Mouse (Mus musculus) ovary, adult 18-20 months (tissue): ENCODE measurements around the gene Tjp3.

Experiments
- DNase-seq: peaks from one replicate; pipeline ENCODE4 v3.0.0; 2022; ENCODE audit warnings: low spot score, mixed read lengths

The Tjp3 gene

DNA sequence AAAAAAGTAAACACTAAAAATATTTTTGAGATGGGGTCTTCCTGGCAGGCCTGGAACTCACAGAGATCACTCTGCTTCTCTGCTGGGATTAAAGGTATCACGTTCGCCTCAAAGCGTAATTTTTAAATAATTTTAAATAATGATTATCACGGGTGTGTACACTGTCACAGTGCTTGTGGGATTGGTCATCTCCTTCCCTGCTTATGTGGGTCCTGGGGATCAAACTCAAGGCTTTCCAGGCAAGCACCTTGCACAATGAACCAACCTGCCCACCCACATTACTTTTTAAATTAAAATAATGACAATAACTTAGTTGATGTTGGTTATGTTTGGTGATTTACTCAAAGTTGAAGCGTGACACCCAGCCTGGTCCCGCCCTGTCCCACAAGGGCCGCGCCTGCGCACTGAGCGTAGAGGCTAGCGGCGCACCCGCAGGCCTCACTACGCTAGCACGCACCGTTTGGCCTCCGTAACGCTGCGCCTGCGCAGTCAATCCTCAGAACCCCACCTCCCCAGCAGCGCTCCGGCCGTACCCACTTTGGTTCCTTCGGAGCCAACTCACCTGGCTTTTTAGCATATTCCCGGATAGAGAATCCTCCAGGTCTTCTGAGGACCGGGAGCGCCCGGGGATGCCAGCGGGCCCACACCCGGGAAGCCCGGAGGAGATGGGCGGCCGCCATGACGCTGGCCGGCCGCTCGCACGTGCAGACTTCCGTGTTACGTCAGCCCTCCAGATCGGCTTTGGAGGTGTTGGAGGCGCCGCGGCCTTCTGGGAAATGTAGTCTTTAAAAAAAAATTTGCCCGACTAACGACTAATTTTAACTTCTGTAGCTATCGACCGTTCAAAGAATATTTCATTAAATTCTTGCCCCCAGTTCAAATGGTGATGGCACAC, 24.9 kb downstream of the Tjp3 start, which contains the start of the genes Mrpl54 and Apba3:
Gene Mrpl54 (minus strand): TSS at position 724 of the 895 bp plus-strand sequence.
Gene Apba3 (plus strand): TSS at position 750 of the 895 bp plus-strand sequence.
- DNase-seq: peak; percentile 92

DNA sequence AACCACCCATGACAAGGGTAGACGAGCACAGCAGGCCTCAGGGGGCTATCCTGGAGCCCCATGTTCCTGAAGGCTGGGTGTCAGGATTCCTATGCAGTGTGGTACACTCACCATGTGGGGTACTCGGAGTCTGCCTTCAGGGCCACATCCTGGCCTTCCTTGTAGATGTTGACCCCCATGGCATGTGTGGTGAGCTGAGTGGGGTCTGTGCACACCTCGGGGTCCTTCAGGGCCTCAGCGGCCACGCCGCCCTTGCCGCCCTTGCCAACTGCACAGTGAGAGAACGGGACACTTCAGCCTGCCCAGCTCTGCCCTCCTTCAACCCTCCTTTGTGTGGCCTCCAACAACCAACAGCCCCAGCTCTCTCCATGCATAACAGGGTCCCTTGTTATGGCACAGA, 25.8 kb downstream of the Tjp3 start:
- DNase-seq: no peak

DNA sequence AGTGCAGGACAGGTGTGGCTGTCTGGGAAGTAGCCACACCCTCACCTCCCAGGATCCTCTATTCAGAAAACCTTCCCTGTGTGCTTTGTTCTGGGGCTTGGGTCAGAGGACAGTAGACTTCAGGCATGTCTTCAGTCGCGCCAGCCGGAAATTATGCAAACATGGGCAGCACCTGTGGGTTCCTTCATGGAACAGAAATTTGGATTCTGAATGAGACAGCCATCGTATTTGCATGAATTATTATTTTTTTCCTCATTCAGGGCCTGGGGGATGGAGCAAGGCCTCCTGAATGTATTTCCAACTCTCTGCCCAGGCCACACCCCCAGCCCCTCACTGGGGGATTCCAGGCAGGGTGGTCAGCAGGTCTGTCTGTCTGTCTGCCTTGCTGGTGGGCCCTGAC, 30.4 kb downstream of the Tjp3 start:
- no peak for DNase-seq

DNA sequence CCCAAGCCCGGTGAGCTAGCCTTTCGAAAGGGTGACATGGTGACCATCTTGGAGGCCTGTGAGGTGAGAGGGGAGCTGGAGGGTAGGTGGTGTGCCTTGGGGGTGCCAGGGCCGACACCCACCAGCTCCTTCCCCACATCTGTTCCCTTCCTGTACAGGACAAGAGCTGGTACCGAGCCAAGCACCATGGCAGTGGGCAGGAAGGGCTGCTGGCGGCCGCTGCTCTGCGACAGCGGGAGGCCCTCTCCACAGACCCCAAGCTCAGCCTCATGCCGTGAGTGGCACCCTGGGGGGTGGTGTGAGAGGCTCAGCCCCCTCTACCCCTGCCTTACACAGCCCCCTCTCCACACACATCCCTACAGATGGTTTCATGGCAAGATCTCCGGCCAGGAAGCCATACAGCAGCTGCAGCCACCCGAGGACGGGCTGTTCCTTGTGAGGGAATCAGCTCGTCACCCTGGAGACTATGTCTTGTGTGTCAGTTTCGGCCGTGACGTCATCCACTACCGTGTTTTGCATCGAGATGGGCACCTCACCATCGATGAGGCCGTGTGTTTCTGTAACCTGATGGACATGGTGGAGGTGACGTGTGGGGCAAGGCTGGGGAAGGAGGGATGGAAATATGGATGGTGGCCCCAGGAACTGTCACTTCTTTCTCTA, 32.0 kb downstream of the Tjp3 start:
- no peak for DNase-seq

DNA sequence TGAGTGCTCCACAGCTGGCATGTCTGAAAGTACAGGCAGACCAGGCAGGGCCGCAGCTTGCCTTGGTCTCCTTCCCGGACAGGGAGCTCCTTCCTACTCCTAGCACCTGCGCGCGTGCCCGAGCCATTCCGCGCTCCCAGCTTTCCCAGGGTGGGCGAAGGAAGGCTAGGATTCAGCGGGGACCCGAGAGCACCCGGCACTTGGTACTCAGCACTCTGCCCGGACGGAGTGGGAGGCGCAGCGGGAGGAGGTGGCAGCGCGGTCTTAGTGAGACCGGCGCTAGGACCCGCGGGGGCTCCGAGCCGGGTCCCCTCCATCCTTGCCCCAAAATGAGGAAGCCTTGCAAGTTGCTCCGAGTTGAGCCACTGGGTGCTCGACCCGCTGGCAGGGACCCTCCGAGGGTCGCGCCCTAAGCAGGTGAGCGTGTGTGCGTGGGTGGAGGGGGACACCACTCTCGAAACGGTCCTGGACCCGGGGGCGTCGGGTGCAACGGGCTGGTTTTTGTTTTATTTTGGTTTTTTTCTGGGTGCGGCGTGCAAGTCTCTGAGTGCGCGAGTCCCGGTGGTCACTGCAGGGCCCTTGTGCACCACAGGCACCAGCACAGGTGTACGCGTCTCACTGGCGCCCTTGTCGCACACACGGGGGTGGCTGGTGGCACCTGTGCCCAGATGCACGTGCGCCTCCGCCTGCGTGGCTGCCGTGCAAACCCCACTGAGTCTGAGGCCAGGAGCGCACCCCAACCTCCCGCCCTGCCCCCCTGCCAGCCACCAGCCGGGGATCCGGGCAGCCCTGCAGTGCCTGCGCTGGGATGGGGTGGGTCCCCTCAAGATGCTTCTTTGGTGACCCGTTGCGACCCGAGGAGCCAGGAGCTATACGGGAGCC, 34.0 kb downstream of the Tjp3 start:
- DNase-seq: no peak

DNA sequence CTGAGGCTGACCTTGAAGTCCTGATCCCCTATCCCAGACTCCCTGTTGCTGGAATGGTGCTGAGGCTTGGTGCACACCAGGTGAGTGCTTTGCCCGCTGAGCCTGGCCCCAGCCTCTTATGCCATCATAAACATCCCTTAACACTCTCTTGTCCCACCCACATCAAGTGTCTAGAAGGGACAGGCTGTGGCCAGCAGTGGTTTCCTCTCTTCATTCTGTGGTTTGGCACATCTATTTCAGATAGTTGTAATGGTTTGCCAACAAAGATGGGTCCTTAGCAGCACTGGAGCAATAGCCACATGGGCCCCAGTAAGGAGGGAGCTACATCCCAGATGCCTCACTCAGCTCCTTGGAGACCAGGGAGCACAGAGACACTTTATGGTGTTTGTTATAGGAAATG, 36.5 kb downstream of the Tjp3 start:
- no peak for DNase-seq

DNA sequence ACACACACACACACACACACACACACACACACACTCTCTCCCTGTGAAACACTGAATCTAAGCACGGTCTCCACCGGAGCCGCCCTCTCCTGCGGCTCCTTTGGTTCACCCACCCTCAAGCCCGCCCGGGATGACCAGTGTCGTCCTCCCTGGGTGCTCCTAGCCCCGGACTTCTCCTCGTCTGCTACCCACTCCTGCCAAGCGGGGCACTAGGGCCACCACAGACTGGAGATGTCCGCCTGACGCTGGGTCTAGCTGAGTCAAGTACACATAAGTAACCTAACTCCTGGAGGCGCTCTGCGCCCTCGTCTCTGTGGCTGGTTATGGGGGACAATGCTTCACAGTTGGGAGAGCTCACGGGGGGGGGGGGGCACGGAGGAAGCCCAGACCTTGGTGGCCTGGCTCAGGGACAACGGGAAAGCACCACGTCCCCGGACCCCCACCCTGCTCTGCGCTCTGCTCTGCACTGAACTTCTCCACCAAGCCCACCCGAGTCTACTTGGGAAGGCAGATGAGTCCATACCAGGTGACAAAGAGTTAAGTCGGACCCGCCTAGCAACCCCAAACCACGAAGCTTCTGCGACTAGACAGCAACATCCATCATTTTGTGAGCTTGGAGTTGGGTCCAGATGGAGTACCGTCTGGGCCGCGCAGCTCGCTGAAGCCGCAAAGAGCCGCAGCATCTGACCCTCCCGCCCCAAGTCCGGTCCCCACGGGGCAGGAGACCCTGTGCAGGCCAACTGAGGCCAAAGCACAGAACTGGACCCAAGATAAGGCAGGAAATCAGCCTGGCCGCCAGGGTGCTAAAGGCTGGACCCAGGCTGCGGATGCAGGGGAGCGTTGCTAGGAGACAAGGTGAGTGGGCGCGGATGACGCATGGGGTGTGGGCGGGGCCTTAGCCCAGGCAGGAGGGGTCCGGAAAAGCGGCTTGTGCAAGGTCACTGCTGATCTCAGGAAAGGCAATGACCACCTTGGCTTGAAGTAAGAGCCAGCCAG, 38.7 kb downstream of the Tjp3 start, which contains the start of gene Matk:
Gene Matk (plus strand): TSS at position 512 of the 996 bp plus-strand sequence.
- DNase-seq: no peak

DNA sequence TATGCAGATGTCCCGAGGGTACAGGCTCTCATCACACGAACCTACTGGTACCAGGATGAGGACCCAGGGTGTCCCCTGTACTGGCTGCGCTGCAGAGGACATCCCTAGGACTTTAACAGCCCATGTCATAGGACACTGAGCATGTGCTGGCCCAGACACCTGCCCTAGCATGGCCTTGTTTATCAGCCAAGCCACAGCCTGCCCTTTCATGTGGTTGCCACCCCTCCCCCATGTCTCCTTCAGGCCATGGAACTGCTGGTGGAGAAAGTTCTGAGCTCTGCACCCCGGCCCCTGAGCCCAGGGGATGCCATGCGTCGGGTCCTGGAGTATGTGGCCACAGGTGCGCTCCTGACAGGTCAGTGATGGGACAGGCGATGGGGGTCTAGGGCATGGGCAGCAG, 41.9 kb downstream of the Tjp3 start:
- DNase-seq: no peak

DNA sequence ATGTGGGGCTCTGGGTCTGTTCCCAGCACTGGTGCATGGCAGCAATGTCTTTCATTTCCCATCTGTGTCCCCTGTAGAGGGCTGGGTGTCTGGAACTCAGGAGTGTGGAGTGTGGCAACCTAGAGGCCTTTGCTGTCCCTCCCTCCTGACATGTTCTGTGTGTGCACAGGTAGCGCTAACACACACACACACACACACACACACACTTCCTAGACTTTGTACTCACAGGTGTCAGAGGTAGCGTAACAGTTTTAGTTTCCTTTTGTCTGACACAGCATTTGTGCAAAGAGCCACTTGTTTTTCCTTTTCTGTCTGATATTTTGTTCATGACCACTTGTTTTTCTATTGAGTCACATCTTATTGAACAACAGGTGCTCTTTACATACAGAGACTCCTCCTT, 43.6 kb downstream of the Tjp3 start:
- DNase-seq: no peak

DNA sequence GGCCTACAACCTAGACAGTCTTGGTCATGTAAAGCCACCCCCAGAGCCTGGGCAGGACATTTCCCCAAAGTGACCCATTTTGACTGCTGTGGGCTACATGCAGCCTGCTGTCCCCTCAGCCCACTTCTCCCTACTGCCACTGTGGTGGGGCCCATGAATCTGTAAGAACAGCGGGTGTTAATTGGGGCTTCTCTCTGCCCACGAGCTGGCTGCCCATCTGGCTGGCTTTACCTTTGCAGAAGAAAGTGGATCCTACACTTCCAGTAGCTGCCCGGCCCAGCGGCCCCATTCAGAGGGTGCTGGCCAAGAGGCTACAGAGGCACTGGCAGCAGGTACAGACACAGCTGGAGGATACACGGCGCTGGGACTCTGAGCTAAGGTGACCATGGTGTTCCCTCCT, 46.2 kb downstream of the Tjp3 start:
- DNase-seq: no peak

DNA sequence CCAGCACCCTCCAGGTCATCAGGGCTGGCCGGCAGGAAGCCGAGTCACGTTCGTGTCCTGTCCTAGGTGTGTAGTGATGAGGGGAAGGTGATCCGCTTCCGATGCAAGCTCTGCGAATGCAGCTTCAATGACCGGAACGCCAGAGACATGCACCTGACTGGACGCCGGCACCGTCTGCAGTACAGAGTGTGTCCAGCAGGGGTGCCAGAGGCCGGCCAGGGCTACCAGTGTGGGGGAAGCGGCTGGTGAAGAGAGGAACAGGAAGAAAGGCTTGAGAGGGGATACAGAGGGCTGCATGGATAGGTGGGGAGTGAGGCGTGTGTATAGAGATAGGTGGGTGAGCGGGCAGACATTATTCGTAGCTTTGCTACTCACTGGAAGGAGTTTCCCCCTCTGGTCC, 46.8 kb downstream of the Tjp3 start:
- no peak for DNase-seq

DNA sequence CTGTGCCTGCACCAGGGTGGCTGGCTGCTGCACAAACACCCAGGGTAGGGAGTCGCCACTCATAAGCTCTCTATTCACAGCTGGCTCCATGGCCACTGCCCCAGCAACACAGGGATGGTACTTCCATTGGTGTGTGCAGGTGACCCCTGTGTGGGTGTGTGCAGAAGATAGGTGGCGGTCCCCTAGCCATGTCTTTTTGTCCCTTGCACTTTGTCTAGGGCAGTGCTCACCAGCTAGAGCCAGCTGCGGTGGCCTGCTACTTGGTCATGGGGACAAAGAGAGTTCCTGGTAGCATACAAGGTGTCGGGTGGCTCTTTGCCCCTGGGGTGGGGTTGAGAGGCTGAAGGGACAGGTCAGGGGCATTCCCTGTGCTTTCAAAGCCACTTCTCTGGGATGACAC, 47.2 kb downstream of the Tjp3 start:
- DNase-seq: no peak

DNA sequence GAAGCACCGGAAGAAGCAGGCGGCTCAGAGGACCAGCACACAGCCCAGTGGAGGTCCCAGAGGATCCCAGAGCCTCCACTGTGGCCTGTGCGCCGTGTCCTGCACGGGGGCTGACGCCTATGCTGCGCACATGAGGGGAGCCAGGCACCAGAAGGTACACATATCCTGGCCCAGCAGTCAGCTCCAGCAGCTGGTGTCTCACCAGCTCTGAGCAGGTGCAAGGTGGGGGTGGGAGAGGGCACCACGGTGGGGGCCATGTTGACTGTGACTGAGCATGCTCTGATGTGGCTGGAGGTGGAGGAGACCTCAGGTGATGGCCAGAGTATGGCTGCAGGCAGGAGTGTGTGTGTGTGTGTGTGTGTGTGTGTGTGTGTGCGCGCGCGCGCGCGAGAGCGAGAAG, 49.4 kb downstream of the Tjp3 start:
- no peak for DNase-seq

DNA sequence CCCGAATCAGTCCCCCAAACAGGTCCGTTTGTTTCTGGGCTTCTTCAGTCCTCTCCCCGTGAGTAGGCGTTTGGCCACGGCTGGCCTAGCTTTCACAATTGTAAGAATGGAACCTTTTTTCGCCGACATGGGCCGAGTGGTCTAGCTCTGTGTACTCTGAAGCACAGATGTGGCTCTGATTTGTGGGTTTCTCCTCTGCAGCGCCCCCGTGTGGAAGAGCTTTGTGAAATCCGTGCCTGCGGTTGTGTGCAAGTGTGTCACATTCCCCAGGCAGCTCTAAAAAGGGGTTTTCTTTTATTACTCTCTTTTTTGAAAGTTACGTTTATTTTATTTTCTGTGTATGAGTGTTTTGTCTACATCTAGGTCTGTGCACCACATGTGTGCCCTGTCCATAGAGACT, 50.5 kb downstream of the Tjp3 start:
- no peak for DNase-seq

DNA sequence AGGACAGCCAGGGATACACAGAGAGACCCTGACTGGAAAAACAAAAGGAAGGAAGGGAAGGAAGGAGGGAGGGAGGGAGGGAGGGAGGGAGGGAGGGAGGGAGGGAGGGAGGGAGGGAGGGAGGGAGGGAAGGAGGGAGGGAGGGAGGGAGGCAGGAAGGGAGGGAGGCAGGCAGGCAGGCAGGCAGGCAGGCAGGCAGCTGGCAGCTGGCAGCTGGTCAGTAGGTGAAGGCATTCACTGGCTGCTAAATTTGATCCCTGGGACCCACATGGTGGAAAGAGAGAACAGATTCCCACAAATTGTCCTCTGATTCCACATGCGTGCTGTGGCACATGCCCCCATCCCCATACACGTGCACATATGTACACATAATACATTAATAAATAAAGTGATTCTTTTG, 52.8 kb downstream of the Tjp3 start:
- DNase-seq: no peak

DNA sequence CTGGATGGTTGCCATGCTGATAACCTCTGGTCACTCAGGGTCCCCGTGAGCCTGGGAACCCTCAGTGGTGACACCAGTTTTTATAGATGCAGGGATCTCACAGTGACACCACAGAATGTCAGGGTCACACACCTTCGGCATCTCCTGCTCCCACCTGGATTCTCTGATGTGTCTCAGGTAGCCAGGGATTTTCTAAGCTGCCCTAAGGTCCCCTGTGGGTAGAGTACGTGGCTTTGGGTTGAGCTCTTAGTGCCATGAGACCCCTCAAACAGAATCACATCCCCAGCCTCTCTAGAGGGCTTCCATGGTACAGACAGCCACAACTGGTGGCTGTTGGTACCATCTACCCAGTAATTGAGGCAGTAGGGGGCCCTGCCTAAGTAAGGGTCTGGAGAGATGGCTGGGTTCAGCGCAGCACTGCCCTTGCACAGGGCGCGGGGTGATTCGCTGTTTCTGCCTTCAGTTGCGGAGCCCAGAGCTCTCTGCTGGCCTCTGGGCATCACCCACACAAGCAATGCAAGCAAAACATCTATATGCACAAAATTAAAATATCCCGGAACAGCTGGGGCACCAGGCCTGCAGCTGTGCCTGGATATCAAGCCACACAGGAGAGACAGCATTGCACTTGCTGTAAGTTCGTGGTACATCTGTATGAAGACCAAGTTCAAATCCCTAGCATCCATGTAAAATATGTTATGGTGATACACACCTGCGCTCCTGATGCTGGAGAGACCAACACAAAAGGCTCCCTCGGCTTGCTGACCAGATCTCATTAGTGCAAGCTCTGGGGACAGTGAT, 54.7 kb downstream of the Tjp3 start:
- no peak for DNase-seq

DNA sequence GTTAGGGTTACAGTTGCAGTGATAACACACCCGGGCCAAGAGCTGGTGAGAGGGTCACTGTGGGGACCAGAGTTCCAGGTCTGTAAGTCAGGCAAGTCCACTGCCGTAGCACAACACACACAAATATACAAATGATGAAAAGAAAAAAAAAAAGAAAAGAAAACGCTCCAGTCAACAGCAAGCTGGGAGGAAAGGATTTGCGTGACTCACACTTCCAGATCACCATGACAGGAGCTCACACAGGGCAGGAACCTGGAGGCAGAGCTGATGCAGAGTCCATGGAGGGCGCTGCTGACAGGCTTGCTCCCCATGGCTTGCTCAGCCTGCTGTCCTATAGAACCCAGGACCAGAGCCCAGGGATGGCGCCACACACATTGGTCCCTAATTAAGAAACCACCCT, 57.2 kb downstream of the Tjp3 start:
- no peak for DNase-seq

DNA sequence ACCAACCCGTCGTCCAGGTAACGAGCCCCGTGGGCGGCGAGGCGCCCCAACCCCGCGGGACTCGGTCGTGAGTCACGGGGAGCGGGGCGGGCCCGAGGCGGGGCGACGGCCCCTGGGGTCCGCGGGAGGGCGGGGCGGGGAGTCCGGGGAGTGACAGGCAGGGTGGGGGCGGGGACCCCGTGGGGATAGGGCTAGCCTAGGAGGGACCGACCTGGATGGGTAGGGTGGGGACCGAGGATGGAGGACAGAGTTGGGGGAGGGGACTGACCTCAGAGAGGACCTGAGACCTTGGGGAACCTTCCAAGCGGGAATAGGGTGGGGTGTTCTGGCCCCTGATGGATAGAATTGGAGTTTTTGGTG, 58.2 kb downstream of the Tjp3 start:
- no peak for DNase-seq

DNA sequence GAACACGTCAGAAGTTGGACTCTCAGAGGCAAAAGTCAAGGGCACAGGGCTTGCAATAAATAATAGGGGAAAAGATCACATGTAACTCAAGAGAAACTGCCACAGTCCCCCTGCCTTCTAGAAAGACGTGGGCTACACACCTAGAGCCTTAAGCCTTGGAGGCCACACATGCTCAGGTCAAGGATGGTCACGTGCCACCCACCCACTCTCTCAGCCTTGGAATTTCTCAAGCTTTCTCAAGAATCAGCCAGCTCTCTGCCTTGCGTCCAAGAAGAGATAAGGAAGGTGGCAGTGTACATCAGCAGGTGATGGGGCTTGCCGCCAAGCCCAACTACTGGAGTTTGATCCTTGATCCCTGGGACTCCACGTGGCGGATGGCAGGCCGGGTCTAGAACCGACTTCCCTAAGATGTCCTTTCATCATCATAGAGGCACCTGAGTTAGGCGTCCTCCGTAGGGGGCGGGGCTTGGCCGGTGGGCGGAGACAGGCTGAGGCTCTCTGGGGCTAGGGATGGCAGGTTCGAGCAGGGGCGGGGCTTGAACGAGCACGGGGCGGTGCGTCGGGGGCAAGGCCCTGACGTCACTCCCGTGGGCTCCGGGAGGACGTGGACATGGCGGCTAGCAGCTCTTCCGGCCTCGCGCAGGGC, 58.7 kb downstream of the Tjp3 start, which contains the start of gene Zfr2:
Gene Zfr2 (plus strand): TSS at position 576 of the 646 bp plus-strand sequence.
- peak; percentile 84 for DNase-seq

DNA sequence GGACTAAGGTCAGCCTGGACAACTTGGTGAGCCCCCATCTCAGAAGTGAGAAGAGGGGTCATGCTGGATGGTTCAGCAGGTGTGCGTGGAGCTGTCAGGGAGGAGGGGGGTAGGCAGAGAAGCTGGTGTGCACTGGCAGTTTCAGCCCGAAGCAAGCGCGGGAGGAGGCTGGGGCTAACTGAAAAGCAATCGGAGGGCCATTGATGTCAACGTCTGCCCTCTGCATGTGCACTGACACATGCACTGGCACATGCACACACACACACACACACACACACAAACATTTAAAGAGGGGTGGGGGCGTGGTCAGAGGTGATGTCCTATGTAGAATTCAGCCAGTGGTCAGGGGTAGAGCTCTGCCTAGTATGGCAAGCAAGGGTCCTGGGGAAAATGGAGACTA, 59.9 kb downstream of the Tjp3 start:
- DNase-seq: no peak
